Mouse (Mus musculus) ovary, postnatal 14 days (tissue): Measurements from ENCODE around the gene Arhgef3.
A peak's percentile ranks its signal among the peaks of the same experiment; 100 is the strongest.

Experiments
- DNase-seq: peaks from one replicate; pipeline ENCODE4 v3.0.0; 2022; ENCODE audit warnings: low spot score

The Arhgef3 gene

DNA sequence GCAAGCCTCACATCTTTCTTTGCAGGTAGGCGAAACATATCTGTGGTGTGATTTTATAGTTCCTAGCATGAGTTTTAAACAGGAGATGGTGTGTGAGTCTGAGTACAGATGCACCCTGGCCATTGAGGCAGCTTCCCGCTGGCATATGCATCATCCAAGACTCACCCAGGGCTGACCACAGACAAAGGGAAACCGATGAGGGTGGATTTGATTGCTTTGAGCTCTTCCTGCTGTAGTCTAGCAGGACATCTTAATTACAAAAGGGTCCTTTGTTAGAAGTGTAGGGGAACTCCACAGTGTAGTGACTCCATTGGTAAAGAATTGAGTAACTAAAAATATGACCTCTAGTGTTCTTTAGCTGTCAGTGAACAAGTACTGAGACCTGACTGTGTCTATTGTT lies 232.5 kb downstream of the Arhgef3 start:
- no peak for DNase-seq

DNA sequence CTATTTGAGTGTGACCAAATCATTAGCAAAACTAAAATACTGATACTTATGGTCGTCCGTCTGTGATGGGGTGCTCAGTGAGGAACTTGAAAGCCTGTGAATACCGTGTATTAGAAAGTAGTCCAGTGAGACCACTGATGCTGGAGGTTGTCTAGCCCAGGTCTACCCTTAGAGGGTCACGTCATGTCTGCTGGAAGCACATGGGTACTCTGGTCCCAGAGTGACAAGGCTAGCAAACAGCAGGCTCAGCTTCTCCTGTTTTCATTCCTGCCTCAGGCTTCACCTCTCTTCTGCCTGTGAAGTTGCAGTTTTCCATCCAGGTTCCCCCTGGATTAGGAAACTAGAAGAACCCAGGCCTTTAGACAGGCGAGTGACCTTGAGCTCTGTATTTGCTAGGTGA lies 233.0 kb downstream of the Arhgef3 start:
- DNase-seq = no peak

DNA sequence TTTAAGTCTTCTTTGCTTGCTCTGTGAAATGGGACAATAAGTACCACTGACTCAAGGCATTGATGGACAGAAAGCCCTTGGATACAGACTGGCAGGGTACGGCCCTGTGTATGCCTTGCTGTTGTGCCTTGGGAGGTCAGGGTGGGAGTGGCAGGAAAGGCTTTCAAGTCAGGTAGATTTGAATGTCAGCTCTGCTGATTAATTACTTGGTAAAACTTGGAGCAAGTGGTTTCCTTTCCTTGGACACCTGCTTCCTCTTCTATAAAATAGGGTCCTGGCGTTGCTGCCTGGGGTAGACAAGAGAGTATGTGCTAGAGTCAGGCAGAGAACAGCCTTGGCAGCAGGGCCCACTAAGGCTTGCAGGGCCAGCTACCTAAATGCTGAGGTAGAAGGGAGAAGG lies 233.4 kb downstream of the Arhgef3 start:
- DNase-seq = no peak

DNA sequence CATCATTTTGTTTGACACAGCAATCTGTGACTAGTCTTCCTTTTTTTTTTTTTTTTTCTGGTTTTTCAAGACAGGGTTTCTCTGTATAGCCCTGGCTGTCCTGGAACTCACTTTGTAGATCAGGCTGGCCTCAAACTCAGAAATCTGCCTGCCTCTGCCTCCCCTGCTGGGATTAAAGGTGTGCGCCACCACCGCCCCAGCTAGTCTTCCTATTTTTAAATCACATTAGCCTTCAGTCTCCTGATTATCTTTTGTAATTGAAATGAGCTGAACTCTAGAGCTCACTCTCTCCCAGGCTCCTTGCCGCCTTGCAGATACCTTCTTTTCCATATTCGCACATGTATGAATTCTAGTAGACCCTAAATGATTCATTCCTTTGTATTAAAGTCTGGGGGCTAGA lies 234.0 kb downstream of the Arhgef3 start:
- no peak for DNase-seq

DNA sequence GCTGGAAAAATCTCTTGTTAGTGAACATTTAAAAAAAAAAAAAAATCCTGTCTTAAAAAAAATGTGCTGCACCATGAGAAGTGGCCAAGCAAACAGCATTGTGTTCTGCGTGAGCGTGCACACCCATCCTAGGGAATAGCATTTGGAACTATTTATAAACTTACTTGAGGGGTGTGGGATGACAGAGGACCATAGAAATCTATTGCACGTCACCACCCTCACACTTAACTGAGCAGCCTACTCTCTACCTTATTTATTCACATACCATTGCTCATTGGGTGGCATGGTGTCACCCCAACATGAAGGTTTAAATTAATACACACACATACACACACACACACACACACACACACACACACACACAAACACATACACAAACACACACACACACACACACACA lies 234.4 kb downstream of the Arhgef3 start:
- no peak for DNase-seq

DNA sequence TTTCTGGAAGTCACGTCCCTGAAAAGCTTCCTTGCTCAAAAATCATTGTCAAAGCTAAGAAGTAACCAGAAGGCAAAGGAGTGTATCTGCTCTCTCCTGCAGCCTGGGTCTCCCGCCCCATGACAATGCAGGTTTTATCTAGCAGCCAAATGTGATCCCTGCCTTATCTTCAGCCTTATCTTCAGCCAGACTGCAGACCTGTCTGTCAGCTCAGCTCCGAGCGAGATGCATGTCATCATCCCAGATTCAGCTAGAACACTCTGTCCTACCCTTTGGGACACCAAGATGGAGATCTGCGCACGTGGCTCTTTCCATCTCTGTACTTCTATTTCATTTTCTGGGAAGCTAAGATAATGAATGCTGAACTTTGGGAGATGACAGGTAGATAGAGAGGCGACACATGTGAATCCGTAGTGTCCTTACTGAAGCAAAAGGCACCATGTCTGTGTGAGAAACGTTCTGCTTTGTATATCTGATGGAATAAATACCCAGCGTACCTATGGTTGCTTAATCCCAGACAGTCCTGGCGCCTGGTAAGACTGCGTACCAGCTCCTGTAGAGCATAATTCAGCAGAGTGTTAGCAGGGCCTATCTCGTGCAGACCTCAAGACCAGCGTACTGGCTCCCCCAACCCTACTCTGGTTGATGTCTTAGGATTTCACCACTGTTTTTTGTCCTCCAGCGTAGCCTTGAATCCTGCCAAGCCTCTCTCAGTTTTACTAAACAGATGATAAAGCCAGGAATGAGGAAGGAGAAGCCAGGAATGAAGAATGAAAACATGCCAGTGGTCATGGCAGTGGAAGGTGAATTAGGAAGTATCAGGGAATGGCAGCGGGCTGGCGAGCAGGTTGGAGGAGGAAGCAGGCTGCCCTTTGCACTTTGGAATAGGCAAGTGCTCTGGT lies 235.4 kb downstream of the Arhgef3 start:
- no peak for DNase-seq

DNA sequence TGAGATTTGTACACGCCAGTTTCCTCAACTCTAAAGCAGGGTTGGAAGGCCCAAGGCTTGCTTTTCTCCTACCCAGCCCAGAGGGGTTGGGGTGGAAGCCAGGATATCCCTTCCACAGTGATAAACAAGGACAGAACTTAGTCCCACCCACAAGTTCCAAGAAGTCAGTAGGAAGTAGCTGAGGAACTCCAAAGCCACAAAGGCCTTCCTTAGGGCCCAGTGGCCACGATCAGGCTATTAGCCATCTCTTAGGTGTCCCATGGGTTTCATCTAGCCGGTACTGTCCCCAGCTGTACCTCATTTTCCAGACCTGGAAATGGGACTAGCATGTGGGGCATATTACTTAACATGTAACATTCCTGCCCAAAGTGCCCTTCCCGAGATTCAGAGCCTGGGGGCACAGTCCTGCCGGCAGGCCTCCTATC lies 236.4 kb downstream of the Arhgef3 start:
- DNase-seq = no peak

DNA sequence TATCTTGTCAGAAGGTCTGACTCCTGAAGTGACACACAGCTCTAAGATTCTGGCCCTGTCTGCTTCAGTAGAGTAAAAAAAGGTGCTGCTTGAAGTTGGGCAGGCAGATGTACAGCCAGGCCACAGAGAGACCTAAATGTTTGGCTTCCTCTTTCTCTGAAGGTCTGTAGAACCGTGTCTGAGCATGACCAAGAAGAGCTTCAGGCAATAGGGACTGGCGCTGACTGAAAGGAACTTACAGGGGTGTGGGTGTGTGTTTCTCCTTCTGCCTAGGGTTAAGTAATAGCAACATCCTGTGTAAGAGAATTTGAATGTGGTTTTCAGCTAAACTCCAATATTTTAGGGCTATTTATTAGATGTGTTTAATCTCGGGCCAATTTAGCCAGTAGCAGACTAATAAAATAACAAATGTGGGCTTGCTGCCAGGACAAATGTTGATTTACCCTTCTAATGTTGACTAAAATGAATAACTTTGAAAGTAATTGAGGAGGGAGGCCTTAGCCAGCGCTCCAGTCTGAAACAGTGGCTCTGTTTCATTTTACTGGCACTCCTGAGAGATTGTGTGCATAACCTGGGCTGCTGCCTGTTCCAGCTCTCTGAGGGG lies 236.9 kb downstream of the Arhgef3 start:
- peak; percentile 45 for DNase-seq

DNA sequence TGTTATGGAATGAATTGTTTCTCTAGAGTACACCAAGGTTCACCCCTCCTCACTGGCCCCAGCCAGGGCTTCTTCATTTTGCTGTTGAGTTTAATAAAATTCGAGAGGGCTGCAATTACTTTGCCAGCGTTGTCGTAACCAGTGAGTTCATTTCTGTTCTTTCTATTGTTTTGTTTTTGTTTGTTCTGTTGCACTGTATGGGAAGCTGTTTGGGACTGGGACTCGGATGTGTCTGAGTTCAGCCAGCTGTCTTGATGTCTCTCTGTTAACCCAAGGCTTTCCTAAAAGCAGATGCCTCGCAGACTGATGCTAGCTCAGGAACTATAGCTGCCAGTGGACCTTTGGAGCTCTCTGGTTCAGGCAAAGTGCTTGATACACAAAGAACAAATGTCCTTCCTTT lies 237.8 kb downstream of the Arhgef3 start:
- DNase-seq = no peak

DNA sequence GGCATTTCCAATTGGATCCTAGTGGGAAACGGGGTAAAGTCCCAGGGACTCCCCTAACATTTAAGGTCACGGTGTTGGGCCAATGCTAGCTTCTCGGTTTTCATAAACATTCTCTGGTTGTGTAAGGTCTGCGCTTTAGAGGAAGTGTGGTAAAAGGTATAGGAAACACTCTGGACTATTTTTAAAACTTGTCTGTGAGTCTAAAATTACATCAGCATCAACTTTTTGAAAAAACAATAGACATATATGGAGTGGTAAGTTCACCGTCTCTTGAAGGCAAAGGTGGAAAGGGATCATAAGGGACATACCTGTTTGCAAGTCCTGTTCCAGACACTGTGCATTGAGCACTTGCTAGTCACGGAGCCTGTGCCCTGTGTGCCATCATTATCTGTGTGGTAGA lies 240.5 kb downstream of the Arhgef3 start:
- DNase-seq = no peak

DNA sequence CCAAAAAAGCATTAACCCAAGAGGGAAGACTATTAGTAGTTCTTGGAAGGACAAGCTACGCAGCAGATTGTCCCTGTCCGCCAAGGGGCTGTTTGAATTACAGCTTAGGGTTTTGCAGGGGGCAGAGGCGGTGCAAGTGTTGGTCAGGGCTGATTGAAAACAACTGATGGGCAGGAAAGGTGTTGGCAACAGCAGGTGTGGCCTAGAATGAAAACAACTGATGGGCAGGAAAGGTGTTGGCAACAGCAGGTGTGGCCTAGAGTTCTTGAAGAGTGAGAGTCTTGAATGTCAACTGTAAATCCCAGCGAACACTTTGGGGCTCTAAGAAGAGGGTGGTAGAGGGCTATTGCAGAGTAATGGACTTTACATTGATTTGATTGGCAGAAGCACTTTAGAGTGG lies 241.2 kb downstream of the Arhgef3 start:
- no peak for DNase-seq

DNA sequence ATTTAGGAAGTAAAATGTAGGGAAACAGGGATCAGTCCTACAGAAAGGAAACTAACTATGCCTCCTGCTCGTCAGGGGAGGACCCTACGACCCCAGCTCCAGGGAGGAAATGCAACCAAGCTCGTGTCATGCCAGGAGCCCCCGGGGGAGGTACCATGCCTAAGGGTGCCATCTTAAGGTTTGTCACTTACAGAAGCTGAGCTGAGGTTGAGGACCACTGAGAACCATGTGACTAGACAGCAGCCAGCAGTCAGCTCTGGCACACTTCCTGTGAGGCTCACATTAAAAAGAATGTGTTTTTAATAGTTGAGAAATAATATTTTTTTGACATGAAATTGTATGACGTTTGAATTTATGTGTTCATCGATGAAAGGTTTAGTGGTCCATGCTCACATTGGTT lies 242.4 kb downstream of the Arhgef3 start:
- DNase-seq = no peak

DNA sequence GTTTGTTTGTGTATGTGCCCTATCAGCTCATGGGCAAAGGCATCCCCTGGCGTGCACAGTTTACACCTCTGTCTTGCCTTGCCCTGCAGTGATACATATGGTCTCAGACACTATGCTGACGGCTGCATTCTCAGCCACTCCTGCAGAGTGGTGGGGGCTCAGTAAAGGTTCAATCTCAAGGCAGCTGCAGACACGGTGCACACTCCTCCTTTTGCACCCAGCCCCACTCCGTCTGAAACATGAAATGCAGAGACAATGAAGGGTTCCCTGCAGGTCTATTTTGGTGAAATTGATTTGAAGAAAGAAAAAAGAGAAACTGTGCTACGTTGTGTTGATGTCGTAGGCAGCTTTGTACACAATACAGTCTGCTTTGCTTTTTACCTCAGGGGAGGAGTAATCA lies 243.5 kb downstream of the Arhgef3 start:
- DNase-seq = no peak

DNA sequence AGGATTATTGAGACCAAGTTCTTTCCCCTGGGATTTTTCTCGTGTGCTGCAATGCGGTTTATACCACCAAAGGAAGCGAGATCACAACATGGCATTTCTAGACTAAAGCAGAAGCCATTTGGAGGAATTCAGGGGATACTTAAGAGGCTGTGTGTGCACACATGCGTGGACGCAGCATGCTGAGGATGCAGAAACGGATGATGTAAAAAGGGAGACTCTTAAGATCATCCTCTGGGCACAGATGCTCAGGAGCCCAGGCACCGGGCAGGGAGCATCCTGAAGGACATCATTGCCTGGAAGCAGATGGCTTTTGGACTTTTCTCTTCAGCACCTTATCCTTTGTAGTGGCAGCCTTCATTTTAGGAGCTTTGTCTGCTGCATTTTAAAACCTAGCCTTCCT lies 246.2 kb downstream of the Arhgef3 start:
- DNase-seq = no peak

DNA sequence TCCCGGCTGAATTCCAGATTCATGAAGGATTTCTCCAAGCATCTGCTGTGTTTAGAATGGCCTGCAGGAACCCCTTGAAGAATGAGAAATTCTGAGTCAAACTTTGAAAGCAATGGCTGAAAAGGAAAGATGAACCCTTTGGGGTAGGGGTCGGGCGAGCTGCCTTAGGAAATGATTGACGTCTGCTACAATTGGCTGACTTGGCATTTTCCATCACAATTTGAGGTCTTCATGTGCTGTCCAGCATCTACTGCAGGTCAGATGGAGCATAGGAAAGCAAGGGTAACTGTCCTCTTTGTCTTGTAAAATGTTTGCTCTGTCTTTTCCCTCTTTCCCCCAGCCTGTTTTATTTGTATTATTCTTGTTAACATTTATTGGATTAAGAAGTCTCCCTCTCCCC lies 246.8 kb downstream of the Arhgef3 start:
- DNase-seq = no peak

DNA sequence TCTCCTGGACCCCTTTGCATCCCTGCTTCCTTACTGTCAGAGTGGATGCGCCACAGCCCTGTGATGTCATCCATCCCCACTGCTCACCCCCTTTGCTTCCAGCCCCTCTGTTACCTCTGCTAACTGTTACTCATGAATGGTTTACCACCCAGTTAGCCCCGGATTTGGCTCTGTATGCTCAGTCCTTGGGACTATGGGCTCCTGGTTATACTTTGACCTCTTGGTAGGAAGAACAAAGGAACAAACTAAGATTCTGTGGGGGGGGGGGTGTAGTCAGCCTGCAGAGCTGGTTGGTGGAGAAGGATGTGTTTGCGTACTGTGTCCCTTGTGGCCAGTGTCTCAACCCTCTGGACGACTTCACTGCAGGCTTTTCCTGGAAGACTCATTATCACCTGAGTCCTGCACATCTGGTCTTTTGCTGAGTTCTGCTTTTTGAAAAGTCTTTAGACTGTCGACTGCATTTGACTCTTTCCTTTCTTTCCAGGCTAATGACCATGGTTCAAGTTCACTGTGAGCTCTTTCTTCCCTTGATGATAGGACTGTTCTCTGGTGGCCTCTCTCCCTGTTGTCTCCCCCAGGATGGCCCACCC lies 250.1 kb downstream of the Arhgef3 start:
- DNase-seq = no peak

DNA sequence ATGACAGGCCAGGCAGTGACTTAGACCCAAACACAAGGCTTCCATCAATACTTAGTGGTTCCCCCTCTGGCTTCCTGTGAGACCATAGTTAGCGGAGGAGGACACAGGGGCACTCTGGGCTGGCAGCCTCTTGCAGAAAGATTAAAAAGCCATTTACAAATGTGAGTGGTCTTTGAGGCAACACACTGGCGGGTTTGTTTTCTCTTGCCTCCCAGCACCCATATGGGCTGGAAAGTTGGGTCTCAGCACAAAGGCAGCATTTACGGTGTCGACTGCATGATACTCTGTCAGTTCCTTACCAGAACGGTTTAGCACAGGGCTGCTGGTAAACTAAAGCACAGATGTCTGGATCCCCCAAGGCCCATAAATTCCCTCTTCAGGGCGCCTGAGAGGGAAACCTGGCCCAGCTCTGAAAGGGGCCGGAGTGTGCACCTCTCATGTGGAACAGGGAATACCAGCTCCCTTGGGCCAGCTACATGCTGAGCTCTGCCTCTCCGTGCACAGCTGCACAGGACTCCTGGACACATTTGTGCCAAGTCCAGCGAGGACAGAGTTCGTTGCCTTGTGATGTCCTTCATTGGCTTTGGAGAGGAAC lies 252.5 kb downstream of the Arhgef3 start:
- DNase-seq = no peak

DNA sequence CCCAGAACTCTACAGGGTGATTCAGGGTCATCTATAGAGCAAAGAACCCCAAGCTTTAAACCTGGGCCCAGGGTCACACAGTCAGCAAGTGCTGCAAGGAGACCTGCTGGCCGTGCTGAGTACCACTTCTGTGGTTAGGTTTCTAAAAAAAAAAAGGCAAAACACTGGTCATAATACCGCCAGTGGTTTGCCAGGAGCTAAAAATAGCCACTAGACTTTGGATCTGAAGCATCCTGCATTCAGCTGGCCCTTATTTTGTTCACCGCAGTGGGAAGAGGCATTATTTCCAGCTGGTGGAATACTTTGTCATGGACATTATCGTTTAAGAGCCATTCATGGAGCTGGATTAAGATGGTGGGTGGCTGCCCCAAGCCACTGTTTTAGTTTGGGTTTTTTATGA lies 253.9 kb downstream of the Arhgef3 start:
- no peak for DNase-seq

DNA sequence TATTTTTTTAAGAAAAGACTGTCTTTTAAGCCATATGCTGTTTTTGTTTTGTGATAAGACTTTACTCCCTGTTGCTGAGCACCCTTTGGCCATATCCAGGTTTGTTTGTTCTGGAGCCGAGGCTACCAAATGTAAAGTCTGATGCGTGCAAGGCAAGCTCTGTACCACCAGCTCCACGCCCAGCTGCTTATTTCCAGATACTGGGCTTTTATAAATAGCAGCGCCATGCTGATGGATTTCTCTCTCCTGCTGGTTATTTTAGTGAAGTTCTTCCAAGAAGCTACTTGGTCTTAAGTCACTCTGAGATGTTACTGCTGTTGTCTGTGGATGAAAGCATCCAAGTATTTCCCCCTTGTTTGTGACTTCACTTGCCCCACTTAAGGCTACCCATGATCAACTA lies 254.8 kb downstream of the Arhgef3 start:
- no peak for DNase-seq

DNA sequence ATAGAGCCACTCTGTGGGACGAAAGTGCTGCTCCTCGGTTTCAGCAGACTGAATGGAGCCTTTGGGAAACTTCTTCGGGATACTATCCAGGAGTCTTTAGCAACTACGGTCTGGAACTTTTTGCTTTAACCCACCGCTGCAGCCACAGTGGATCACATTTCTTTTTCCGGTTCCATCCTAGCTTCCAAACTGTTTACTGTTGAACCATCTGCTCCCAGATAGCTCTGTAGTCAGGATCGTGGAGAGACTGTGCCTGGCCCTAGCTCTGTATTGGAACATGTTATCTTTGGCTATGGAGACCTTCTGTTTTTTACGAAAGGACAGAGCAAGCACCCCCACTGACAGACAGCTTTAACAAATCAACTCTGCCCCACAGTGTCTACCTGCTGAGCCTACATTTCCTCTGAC lies 257.0 kb downstream of the Arhgef3 start:
- DNase-seq = no peak

DNA sequence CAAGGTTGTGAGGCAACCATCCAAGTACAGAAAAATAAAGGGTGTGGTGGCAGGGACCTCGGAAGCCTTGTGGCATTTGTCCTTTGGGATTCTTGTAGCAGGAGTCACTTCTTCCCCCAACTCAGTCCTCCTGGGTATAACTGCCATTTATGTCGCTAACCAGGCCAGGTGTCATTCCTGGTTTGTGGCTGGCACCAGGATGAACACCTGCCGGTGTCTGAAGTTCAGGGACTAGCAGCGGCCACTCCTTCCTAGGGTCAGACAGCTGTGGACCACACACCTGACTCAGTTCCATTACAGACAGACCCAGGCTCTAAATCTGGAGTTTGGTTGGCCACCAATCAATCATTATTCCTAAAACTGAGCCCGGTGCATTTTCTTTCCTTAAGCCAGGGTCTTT lies 258.8 kb downstream of the Arhgef3 start:
- DNase-seq = no peak

DNA sequence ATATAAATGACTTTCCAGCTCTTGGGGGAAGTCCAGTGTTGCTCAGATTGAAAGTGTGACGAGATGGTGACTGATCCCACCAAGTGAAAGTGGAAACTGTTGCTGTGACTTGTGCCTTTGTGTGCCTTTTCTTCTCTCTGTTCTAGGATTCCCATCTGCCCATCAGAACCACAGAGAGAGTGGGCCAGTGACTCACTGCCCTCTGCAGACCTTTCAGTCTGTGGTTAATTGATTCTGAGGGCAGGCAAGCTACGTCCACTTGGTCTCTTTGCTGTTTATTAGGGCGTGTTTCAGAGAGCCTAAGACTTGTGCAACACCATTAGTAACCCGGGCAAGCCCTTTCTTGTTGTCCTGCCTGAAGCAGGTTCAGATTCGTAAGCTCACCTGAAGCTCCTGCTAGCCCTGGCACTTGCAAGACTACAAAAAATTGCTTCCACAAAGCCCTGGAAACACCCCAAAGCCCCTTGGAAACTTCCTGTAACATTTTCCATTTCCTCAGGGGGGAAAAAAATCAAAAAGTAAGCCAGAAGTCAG lies 261.5 kb downstream of the Arhgef3 start:
- no peak for DNase-seq

DNA sequence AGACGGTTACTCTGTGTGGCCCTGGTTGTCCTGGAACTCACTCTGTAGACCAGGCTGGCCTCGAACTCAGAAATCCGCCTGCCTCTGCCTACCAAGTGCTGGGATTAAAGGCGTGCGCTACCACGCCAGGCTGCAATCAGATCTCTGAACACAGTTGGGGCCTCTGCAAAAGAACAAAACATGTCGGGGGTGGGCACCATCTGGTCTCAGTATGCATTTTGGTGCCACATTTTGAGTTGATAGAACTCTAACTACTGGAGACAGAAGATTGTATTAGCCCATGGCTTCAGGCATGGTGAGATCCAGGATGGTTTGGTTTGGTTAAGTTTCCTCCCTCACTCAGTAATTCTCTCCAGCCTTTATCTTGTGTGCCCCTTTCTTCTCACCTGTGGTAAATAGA lies 264.0 kb downstream of the Arhgef3 start:
- no peak for DNase-seq
